Mouse (Mus musculus) E14TG2a.4 (cell line): ENCODE measurements at regions not wholly inside any gene's neighbourhood (a gene's known extent, or its start where the extent isn't known, plus 50 kb on each side); places are given as distances from the start of the nearest gene placed in this dataset.

ENCODE experiments used
- CTCF ChIP-seq: conservative IDR thresholded peaks from 2 replicates; pipeline ENCODE4 v1.5.1; 2014; ENCODE audit warnings: low read length
- POU5F1 ChIP-seq: IDR thresholded peaks from 2 replicates; pipeline ENCODE4 v1.6.1; 2014; ENCODE audit warnings: low read length, borderline replicate concordance

DNA sequence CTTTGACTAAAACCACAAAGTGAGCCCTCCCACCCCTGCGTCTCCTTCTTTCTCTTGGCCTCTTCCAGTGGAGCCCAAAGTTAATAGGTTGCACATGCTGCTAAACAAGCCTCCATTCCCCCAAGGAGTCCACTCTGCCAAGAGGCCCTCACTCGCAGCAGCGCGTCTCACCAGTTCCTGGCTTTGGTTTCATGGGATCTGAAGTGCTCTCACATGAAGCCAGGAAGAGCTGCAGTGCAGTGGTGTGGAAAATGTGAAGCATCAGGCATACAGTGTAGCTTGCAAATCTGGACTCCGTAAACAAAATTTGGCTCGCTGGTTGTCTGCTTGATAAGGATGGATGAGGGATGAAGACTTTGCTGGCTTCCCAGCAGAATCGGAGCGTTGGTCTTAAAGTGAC is 97.7 kb downstream of the Gm10260 start:
- no peak for TF ChIP-seq CTCF
- no peak for TF ChIP-seq POU5F1
